Mouse (Mus musculus): ENCODE data around the gene Wwox.

Wwox gene

GRCm38 (mm10) chr8:114855833-114856232, 416.4 kb downstream of the Wwox start:
- peak; percentile 23 for DNase-seq (ENCODE audit: low read depth, low spot score)

- DNase-seq (ENCODE audit: low read depth, low spot score), result no peak
Measured at GRCm38 (mm10) chr8:114865911-114866310, 426.5 kb downstream of the Wwox start.

- no peak for DNase-seq (ENCODE audit: low read depth, low spot score)
Measured at GRCm38 (mm10) chr8:114869321-114869720, 429.9 kb downstream of the Wwox start.

GRCm38 (mm10) chr8:114870410-114870809, 431.0 kb downstream of the Wwox start:
- no peak for DNase-seq (ENCODE audit: low read depth, low spot score)

- no peak for DNase-seq (ENCODE audit: low read depth, low spot score)
Measured at GRCm38 (mm10) chr8:114872491-114872890, 433.0 kb downstream of the Wwox start.

- no peak for DNase-seq (ENCODE audit: low read depth, low spot score)
Measured at GRCm38 (mm10) chr8:114875161-114875560, 435.7 kb downstream of the Wwox start.

- DNase-seq (ENCODE audit: low read depth, low spot score), result no peak
Measured at GRCm38 (mm10) chr8:114876161-114876611, 436.7 kb downstream of the Wwox start.

GRCm38 (mm10) chr8:114876696-114877206, 437.3 kb downstream of the Wwox start:
- DNase-seq (ENCODE audit: low read depth, low spot score), result no peak

- DNase-seq (ENCODE audit: low read depth, low spot score), result no peak
Measured at GRCm38 (mm10) chr8:114877234-114877633, 437.8 kb downstream of the Wwox start.

GRCm38 (mm10) chr8:114878449-114879276, 439.2 kb downstream of the Wwox start:
- no peak for DNase-seq (ENCODE audit: low read depth, low spot score)

- DNase-seq (ENCODE audit: low read depth, low spot score), result no peak
Measured at GRCm38 (mm10) chr8:114879277-114879568, 439.8 kb downstream of the Wwox start.

- no peak for DNase-seq (ENCODE audit: low read depth, low spot score)
Measured at GRCm38 (mm10) chr8:114879678-114880077, 440.2 kb downstream of the Wwox start.

GRCm38 (mm10) chr8:114880475-114881135, 441.1 kb downstream of the Wwox start:
- DNase-seq (ENCODE audit: low read depth, low spot score), result no peak

GRCm38 (mm10) chr8:114881891-114882401, 442.5 kb downstream of the Wwox start:
- DNase-seq (ENCODE audit: low read depth, low spot score), result no peak

GRCm38 (mm10) chr8:114882504-114882903, 443.0 kb downstream of the Wwox start:
- no peak for DNase-seq (ENCODE audit: low read depth, low spot score)

- DNase-seq (ENCODE audit: low read depth, low spot score), result no peak
Measured at GRCm38 (mm10) chr8:114882936-114883606, 443.6 kb downstream of the Wwox start.

- no peak for DNase-seq (ENCODE audit: low read depth, low spot score)
Measured at GRCm38 (mm10) chr8:114883967-114884366, 444.5 kb downstream of the Wwox start.

GRCm38 (mm10) chr8:114885026-114885592, 445.7 kb downstream of the Wwox start:
- no peak for DNase-seq (ENCODE audit: low read depth, low spot score)

- DNase-seq (ENCODE audit: low read depth, low spot score), result no peak
Measured at GRCm38 (mm10) chr8:114888388-114888787, 448.9 kb downstream of the Wwox start.

- DNase-seq (ENCODE audit: low read depth, low spot score), result no peak
Measured at GRCm38 (mm10) chr8:114889578-114890374, 450.3 kb downstream of the Wwox start.

GRCm38 (mm10) chr8:114890478-114890877, 451.0 kb downstream of the Wwox start:
- DNase-seq (ENCODE audit: low read depth, low spot score), result no peak
